Mouse (Mus musculus) cerebral cortex, adult 2 months (tissue): ENCODE data around the gene Sco1.

Experiments
- WGBS: fragments of 180-500 bp; shearing (Covaris S2); methylation state at CpG from one replicate; pipeline ENCODE4 v1.1.7; 2018; 5-methylcytosine and 5-hydroxymethylcytosine counted together

Gene Sco1

DNA sequence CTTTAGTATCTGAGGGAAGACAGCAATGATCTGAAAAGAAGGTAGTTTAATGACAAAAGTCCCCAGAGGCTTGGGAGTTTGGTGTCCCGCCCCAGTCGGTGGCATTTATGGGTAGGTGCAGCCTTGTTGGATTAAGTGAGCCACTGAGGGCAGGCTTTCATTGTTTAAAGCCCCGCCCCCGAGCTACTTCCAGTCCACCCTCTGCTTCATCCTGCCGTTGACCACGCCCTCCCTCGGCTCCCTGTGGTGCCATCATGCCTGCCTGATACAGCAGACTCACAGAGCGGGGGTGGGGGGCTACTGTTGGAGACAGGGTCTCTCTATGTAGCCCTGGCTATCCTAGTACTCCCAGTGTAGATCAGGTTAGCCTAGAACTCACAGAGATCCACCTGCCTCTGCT lies 9.5 kb upstream of the Sco1 start:
- WGBS: 56% methylated on average over 8 of the region's 8 CpGs

DNA sequence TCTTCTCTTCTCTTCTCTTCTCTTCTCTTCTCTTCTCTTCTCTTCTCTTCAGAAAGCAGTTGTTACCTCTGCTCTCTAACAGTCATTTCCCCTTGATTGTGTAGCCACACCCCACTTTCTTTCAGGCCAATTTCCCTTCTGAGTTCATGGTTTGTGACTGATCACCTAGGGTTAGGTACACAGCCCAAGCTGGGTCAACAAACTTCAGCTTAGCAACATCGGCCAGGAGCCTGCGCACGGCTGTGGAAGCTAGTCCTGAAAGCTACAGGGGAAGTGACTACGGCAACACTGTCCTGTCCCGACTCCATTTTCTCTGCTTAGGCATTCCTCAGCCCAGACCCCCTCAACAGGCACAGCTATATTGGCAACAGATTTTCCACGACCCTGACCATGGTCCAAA lies 7.5 kb upstream of the Sco1 start:
- 80% methylated on average over 6 of the region's 6 CpGs for WGBS

DNA sequence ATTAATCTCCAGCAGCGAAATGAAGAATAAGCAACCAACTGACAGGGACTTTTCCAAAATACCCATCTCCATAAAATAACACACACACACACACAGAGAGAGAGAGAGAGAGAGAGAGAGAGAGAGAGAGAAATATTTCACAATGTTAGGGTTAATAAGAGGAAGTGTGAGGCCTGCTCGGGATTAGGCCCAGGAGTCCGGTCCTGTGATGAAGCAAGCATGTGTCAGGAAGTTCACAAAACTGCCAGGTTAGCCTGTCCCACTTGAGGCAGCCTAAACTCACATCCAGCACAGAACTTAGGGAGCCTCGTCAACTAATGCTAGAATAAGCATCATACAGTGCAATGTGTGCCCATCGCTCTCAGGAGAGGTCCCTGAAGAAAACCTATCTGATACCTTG lies 5.3 kb upstream of the Sco1 start:
- WGBS: 93% methylated on average over 5 of the region's 5 CpGs

DNA sequence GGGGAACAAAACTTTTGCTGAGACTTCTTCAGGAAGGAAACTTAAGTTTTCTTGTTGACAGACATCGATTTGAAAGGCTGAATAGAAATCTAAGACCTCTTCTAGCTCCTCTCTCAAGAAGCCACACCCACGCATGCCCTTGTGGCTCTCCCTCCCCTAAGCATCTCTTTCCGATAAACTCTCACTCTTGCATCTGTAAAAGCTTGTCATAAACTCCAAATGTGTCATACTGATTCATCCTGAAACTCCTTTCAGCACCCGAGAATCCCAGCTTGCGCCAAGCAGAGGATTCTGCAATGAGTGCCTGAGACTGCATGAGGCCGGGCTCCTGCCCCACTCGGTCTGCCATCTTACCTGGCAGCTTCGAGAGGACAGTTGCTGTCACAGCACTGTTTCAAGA lies 4.0 kb upstream of the Sco1 start:
- WGBS: 79% methylated on average over 8 of the region's 8 CpGs

DNA sequence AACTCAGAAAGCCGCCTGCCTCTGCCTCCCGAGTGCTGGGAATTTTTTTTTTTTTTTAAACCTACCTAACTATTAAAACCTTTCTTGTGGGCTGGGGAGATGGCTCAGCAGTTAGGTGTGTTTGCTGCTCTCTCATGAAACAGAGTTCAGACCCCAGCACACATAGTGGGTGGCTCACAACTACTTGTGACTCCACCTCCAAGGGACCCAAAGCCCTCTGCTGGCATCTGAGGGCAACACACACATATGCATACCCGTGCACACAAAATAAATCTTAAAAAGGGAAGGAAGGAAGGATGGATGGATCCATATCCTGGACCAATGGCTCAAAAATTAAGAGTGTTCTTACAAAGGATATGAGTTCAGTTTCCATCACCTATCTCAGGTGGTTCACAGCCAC lies 3.2 kb upstream of the Sco1 start:
- 87% methylated on average over 3 of the region's 3 CpGs for WGBS

DNA sequence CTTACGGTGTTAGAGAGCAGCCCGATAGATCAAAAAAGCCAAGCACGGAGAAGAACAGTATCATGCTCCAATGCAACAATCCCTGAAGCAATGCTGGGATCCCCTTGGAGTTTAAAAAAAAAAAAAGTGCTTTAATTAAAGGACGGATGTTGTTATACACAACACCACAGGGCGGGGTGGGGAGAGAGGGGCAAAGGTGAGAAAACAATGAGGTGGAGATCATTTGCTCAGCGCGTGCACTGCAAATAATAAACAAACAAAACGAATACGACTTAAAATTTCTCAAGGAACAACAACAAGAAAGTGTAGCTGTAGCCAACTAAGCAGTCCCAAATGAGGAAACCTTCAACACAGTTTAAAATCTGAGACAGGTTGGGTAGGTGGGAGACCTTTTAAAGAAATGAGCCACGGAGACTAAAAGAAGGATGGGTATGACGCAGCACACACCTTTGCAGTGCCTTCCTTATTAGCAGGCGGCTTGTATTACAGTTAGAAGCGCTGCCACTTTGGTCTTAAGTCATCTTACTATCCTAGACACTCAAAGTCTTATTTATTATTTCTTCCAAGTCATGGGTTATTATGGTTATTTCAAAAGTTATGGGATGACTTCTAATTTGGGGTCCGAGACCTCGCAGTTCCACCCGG lies 672 bp upstream of the Sco1 start:
- 5% methylated on average over 16 of the region's 16 CpGs for WGBS

DNA sequence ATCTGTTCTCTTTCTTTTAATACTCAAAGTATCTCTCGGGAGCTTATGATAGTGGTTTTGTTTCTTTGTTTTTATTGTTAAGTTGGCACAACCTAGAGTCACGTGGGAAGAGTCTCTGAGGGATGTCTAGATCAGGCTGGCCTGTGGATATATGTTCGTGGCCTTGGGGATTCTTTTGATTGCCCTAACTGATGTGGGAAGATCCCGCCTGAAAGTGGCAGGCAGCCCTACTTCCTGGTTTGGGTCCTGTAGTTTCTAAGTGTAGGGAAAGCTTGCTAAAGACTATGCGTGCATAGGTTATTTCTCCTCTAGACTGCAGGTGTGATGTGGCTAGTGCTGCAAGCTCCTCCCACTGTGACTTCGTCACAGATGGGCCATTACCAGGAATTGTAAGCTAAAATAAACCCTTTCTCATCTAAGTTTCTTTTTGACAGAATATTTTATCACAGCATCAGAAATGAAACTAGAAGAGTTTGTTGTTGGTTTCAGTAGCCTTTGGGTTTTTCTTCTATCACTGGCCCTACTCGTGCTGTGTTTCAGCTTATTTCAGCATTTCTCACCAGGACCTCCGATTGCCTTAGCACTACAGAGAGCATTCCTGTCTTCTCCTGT lies 2.4 kb downstream of the Sco1 start:
- 87% methylated on average over 8 of the region's 8 CpGs for WGBS

DNA sequence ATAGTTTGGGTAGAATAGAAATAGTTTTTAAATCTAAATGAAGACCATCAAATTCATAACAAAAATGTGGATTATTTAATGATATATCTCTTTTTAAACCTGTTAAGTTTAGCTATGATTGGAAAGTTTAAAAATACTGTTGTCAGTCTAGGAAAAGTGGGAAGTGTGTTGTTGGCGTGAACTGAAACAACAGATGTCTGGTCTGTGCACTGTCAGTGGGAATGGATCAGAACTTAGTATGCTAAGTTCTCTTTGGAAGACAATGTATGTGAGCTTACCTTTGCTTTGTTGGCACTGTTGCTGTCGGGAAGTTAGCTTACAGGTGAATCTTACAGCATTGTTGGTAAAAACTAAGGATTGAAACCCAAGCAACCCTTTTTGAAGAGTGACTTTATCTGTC lies 8.8 kb downstream of the Sco1 start:
- WGBS: 63% methylated on average over 2 of the region's 2 CpGs

DNA sequence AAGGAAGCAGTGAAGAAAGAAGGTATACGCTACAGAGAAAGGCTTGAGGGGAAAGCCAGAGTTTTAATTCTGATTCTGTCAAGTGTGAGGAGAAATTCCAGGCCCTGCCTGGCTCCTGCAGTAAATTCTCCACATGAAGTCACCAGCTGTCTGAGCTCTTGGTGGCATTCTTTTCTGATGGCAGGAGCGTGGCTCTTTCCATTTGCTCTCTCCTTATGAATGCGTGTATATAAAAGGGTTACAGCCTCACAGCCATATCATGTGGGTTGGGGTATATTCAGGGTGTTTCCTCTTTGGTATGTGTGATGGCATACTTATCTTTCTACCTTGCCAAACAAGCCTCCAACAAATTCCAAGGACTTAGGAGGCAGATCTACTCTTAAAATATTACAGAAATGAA lies 10.3 kb downstream of the Sco1 start:
- WGBS: 58% methylated on average over 3 of the region's 3 CpGs

DNA sequence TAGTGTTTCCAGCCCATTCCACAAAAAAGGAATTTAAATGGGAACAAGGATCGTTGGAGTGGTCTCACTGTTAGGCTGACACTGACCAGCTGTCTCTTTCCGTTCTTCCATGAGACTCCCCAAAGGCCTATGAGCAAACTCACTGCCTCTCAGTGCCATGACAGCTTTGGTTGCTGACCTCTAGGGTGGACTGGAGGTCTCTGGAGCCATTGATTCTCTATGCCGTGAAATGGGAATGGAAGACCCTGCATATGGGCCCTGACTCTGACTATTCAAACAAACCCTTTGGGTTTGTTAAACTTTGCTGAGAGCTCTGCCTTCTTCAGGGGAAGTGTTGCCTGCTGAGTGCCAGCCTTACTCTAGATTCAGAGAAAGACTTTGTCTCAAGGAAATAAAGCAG lies 15.3 kb downstream of the Sco1 start:
- 93% methylated on average over 3 of the region's 3 CpGs for WGBS

DNA sequence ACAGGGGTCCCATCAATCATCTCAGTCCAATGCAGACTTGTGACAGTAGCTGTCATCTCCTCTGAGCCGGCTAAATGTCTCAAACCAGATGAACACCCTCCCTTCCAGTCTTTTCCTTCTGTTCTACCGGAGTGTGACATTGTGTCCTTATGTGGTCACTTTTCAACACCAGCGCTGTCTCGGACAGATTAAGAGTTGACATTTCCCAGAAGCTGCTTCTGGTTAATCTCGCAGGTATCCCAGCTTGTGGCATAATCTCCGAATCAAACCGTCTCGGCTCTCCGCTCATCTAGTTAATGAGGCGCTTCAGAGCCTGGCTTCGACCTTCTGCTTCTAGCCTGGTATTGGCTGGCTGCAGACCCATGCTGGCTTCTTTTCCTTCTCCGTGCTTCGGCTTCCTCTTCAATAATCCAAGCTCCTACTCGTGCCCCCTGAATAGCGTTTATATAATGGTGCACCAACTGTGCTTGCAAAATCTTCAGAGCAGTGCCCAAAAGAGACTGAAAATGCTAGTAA lies 20.2 kb downstream of the Sco1 start:
- WGBS: 54% methylated on average over 15 of the region's 15 CpGs

DNA sequence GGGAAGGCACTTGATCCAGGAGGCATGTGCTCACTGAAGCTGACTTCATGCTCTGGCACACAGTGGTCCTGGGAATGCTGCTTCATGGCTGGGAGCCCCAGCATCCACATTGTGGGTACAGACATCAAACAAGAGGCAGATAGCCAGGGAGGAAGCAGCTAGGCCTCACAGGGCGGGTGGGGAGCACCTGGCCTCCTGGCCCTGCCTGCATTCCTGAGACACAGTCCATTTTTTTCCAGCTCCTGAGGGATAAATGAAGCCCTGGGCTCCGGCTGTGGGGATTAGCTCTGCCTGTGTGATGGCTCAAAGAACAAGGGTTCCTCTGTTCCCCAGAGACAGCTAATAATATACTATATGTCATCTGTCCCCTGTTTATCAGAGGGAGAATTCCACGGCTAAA lies 22.6 kb downstream of the Sco1 start:
- 55% methylated on average over 3 of the region's 3 CpGs for WGBS

DNA sequence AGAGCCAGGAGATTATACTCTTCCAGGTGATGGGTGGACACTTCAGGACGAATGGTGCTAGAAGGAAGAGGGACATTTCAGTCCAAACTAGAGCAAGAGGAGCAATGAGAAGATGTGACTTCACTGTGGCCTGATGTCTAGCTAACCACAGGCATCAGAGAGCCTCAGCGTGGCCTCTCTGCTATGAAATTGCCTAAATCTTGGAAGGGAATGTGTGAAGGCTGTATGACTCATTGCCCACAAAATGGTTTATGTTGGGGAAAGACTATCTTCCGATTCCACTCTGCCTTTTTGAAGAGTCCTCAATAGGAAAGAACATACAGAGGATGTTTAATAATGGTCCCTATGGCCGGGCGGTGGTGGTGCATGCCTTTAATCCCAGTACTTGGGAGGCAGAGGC lies 24.3 kb downstream of the Sco1 start:
- WGBS: 79% methylated on average over 5 of the region's 5 CpGs

DNA sequence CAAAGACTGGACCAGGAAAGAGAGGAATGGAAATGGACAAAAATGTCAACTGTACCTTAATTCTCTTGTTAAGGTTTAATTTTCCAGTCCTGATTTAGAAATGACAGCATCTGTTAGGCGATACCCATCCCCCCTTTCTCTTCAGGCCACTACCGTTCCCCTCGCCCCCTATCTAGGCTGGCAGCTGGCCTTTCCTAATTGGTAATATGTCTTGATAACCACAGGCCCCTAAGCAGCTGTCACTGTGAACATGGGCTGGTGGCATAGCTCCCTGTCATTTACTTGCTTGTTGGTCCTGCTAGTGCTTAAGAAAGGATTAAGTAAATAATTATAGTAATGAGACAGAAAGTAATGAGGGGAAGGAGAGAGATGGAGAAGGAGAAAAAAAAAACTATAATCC lies 25.0 kb downstream of the Sco1 start:
- WGBS: 72% methylated on average over 3 of the region's 3 CpGs

DNA sequence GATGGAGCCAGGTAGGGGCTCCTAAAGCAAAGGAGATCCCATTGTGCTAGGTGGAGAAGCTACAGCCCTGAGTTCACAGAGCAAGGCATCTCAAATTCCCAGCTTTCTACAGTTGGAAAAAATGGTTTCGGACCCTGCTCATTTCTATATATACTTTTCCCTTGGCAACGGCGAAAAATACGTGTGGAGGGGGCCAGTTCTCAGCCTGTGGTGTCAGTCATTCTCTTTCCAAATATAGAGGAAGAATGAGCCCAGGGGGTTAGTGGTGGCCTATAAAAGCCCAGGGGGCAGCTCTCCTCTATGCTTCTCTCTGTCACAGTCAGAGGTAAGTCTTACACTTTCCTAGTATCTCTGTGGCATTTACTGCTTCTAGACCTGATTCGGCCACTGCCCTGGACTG lies 25.5 kb downstream of the Sco1 start, which contains the start of gene Myh3:
Gene Myh3 (plus strand): TSS at position 301 of the 400 bp plus-strand sequence.
- WGBS: 78% methylated on average over 5 of the region's 5 CpGs

DNA sequence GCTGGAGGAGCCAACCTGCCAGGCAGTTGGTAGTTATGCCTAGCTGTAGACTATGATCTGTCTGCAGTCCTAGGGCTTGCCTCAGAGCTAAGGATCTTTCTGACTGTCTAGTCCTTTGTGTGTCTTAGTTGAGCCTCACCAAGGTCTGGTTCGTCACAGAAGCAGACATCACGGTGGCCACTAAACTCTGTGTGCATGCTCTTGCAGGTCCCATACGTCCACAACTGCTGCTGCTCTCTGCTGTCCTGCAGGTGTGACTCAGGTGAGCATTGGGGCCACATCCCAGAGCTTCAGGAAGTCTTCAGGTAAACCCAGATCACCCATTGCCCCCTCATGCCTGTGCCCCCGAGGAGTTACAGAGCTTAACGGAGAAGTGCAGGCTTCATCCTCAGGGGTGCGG lies 26.4 kb downstream of the Sco1 start:
- WGBS: 96% methylated on average over 6 of the region's 6 CpGs

DNA sequence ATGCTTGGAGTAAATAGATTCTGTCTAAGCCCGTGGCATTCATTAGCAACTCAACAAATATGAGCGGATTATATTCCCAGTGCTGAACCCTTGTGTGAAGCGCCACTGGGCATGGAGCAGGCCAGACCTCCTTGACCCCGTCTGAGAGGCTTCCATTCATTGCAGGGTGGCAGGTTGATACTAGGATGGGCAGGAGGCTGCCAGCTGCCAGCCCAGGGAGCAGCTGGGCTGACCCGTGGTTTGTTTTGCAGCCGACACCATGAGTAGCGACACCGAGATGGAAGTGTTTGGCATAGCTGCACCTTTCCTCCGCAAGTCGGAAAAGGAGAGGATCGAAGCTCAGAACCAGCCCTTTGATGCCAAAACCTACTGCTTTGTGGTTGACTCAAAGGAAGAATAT lies 27.3 kb downstream of the Sco1 start:
- 66% methylated on average over 11 of the region's 11 CpGs for WGBS

DNA sequence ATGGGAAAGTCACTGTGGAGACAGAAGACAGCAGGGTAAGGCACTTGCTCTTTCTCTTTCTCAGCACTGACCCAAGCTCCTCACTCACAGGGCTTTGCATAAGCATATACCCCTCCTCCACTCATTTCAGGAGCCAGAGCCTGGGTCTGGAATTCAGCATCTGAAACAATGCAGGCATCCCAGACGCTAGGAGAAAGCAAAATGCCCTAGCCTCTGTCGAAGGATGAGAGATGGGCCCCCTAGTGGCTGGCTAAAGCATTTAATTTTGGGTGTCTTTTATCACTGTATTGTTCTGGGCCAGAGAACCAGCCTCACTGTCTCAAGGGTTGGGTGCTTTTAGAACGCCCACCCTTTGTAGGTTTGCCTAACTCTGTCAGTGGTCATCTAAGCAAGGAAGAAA lies 27.7 kb downstream of the Sco1 start:
- 10% methylated on average over 3 of the region's 3 CpGs for WGBS

DNA sequence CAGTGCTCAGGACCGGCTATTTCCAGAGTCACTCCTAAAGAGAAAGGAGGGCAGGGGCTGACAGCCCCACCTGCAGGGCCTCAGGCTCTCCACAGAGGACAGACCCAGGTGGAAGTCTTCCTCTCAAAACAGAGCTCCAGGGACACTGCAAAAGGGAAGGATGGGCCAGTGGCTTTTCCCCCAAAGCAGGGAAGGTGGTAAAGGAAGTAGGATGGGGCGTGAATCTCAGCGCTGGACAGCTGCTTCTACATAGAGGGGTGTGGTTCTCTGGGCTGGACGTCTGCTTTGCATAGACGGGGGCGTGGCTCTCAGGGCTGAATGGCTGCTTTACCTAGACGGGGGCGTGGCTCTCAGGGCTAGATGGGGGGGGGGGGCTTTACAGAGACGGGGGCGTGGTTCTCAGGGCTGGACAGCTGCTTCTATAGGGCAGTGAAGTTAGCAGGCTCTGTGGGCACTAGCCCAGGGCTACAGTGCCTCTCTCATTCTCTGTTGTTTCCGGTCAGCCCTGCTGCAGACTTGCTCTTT lies 28.7 kb downstream of the Sco1 start:
- WGBS: 16% methylated on average over 10 of the region's 11 CpGs

DNA sequence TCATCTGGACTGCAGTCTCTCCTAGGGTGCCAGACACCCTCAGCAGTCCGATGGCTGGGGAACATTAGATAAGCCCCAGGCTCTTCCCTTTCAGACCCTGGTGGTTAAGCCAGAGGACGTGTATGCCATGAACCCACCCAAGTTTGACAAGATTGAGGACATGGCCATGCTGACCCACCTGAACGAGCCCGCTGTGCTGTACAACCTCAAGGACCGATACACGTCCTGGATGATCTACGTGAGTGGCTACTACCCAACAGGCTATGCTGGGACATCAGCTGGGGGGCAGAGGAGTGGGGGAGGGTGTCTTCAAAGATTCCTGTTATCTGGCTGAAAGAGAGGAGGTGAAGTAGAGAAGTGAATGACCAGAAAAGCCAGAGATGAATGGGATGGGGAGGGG lies 29.7 kb downstream of the Sco1 start:
- 90% methylated on average over 7 of the region's 7 CpGs for WGBS

DNA sequence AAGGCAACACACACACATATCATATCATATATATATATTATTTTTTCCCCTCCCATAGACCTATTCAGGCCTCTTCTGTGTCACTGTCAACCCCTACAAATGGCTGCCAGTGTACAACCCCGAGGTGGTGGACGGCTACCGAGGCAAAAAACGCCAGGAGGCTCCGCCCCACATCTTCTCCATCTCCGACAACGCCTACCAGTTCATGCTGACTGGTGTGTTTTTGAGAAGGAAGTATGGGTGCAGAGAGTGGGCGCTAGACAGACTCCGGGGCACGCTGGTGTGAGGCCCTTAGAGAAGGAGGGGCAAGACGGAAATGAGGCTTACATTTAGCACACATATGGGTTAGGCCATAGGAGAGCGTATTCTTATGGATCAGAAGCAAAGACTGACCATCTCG lies 30.3 kb downstream of the Sco1 start:
- whole genome bisulfite sequencing: 85% methylated on average over 13 of the region's 13 CpGs

DNA sequence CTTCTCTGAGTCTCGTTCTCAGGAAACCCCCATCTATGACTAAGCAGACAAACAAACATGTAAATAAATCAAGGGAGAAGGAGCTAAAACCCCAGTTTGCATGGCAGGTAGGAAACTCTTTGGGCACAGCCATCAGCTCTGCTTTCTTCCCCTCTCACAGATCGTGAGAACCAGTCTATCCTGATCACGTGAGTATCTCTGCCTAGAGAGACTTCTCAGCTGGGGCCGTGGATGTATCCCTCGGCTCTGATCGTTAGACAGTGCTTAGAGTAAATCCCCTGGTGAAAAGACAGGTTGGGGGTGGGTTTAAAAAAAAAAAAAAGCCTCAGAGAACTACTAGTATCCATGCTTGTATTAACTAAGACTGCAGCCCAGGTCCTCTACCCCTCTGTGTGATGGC lies 30.8 kb downstream of the Sco1 start:
- 69% methylated on average over 6 of the region's 6 CpGs for WGBS

DNA sequence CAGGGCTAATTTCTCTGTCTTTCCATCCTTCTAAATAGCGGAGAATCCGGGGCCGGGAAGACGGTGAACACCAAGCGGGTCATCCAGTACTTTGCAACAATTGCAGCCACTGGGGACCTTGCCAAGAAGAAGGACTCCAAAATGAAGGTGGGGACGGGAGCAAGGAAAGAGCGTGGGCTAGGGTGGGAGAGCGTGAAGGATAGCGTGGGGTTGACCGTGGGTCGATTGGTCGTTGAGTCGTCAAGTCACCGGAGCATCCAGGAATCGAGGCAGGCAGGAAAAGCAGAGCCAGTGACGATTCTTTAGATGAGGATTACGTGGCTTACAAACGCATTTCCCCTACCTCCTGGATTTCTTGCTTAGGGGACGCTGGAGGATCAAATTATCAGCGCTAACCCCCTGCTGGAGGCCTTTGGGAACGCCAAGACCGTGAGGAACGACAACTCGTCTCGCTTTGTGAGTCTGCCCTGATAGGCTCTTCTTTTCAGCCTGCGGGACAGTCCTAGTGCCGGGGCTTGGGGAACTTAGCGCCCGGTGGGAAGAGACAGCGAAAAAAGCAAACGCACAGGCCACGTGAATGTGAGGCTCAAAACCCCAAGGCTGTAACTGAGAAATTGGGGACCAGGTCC lies 31.4 kb downstream of the Sco1 start:
- WGBS: 49% methylated on average over 32 of the region's 32 CpGs
